Mouse (Mus musculus): ENCODE measurements around the gene BC051665. TPM values are rescaled to one million over a fixed set of nuclear protein-coding genes. Genes with fewer than 3 reads are reported as not detected.

BC051665 gene
- polyA plus RNA-seq, 2 experiments, result not detected

GRCm38 (mm10) chr13:60737632-60738324 is 48.4 kb downstream of the BC051665 start:
- Histone ChIP-seq H3K36me3 (ENCODE audit: control insufficient read depth, insufficient read depth, low read length) (peaks cover 16% of the 10 kb centered on the region), H3K4me2 (replicated peaks; ENCODE audit: low read depth, low read length, severe bottlenecking) (peak overlapping the region; percentile 49), H3K9me3 (ENCODE audit: control insufficient read depth, low read length) (no peaks in the 10 kb centered on the region), H3K4me1 (ENCODE audit: control insufficient read depth, insufficient read depth, low read length) (peaks cover 3% of the 10 kb centered on the region; the same call in 1 of the 2 replicates), H3K4me3 (replicated peaks; ENCODE audit: low read length) (0 out of 2 replicates have a peak overlapping the region, but pooled peaks have one; percentile 15), H3K27ac (replicated peaks; ENCODE audit: low read depth, low read length) (peak overlapping the region; percentile 44; the same call in 1 of the 2 replicates), H3K9ac (ENCODE audit: low read depth, low read length, severe bottlenecking) (peak overlapping the region; percentile 2; the same call in 1 of the 2 replicates), H3K27me3 (ENCODE audit: control insufficient read depth, insufficient read depth, low read length) (no peaks in the 10 kb centered on the region)
- TF ChIP-seq POLR2A (IDR thresholded peaks at IDR 0.05; ENCODE audit: borderline replicate concordance, extremely low read depth, insufficient read depth, insufficient read length), result no peak
- 9% methylated on average over 9 of the region's 9 CpGs for WGBS
- DNase-seq (ENCODE audit: low spot score) (peak; percentile 90), ATAC-seq (ENCODE audit: low FRiP score, low read depth) (peak; percentile 82)

GRCm38 (mm10) chr13:60736421-60737105 is 49.6 kb downstream of the BC051665 start:
- no peak overlapping the region for H3K27ac ChIP-seq (replicated peaks; ENCODE audit: low read depth, low read length)
- H3K4me1 ChIP-seq (ENCODE audit: control insufficient read depth, insufficient read depth, low read length), result peaks cover 3% of the 10 kb centered on the region; the same call in 1 of the 2 replicates
- ATAC-seq (ENCODE audit: low FRiP score, low read depth) (no peak), DNase-seq (ENCODE audit: low spot score) (no peak)
- no peak overlapping the region for H3K9ac ChIP-seq (ENCODE audit: low read depth, low read length, severe bottlenecking)
- H3K27me3 ChIP-seq (ENCODE audit: control insufficient read depth, insufficient read depth, low read length), result no peaks in the 10 kb centered on the region
- WGBS, result 85% methylated on average over 13 of the region's 13 CpGs
- no peak overlapping the region for H3K4me3 ChIP-seq (replicated peaks; ENCODE audit: low read length)
- no peak overlapping the region for H3K4me2 ChIP-seq (replicated peaks; ENCODE audit: low read depth, low read length, severe bottlenecking)
- H3K36me3 ChIP-seq (ENCODE audit: control insufficient read depth, insufficient read depth, low read length), result peaks cover 22% of the 10 kb centered on the region
- H3K9me3 ChIP-seq (ENCODE audit: control insufficient read depth, low read length), result no peaks in the 10 kb centered on the region
- TF ChIP-seq POLR2A (IDR thresholded peaks at IDR 0.05; ENCODE audit: borderline replicate concordance, extremely low read depth, insufficient read depth, insufficient read length), result no peak

GRCm38 (mm10) chr13:60735306-60735705 is 50.9 kb downstream of the BC051665 start:
- H3K4me1 ChIP-seq (ENCODE audit: control insufficient read depth, insufficient read depth, low read length), result peaks cover 3% of the 10 kb centered on the region; the same call in 1 of the 2 replicates
- no peak overlapping the region for H3K4me3 ChIP-seq (replicated peaks; ENCODE audit: low read length)
- no peak overlapping the region for H3K4me2 ChIP-seq (replicated peaks; ENCODE audit: low read depth, low read length, severe bottlenecking)
- ATAC-seq (ENCODE audit: low FRiP score, low read depth) (no peak), DNase-seq (ENCODE audit: low spot score) (no peak)
- H3K36me3 ChIP-seq (ENCODE audit: control insufficient read depth, insufficient read depth, low read length), result peaks cover 30% of the 10 kb centered on the region
- H3K27ac ChIP-seq (replicated peaks; ENCODE audit: low read depth, low read length), result no peak overlapping the region
- 92% methylated on average over 9 of the region's 9 CpGs for whole genome bisulfite sequencing
- no peaks in the 10 kb centered on the region for H3K27me3 ChIP-seq (ENCODE audit: control insufficient read depth, insufficient read depth, low read length)
- H3K9me3 ChIP-seq (ENCODE audit: control insufficient read depth, low read length), result no peaks in the 10 kb centered on the region
- TF ChIP-seq POLR2A (IDR thresholded peaks at IDR 0.05; ENCODE audit: borderline replicate concordance, extremely low read depth, insufficient read depth, insufficient read length), result no peak
- no peak overlapping the region for H3K9ac ChIP-seq (ENCODE audit: low read depth, low read length, severe bottlenecking)

Other genes starting within 250 kb of the BC051665 start
- 39.9 and 51.3 TPM in 2 replicates for gene Dapk1, start 184.4 kb downstream of the BC051665 start, polyA plus RNA-seq (2012; rRNA removed)
- gene Dapk1, start 184.4 kb downstream of the BC051665 start, polyA plus RNA-seq (2014; fragmentation: Nextera tagmentation; extraction: Ambion mirVana), result 19.5 and 23.0 TPM in 2 replicates
- not detected in 2 replicates for gene Ctsll3, start 16.5 kb upstream of the BC051665 start, polyA plus RNA-seq (2012; rRNA removed)
- gene Ctsll3, start 16.5 kb upstream of the BC051665 start, polyA plus RNA-seq (2014; fragmentation: Nextera tagmentation; extraction: Ambion mirVana), result 0.45 TPM in 1 of 2 replicates, not detected in the other
- gene 4930486L24Rik, start 78.1 kb upstream of the BC051665 start, polyA plus RNA-seq (2012; rRNA removed), result 0.12 TPM in 1 of 2 replicates, not detected in the other
- gene 4930486L24Rik, start 78.1 kb upstream of the BC051665 start, polyA plus RNA-seq (2014; fragmentation: Nextera tagmentation; extraction: Ambion mirVana), result not detected in 2 replicates
- 0.24 TPM in 1 of 2 replicates, not detected in the other for gene Gm49392, start 110.5 kb upstream of the BC051665 start, polyA plus RNA-seq (2012; rRNA removed)
- 0.36 TPM in 2 replicates for gene Gm49392, start 110.5 kb upstream of the BC051665 start, polyA plus RNA-seq (2014; fragmentation: Nextera tagmentation; extraction: Ambion mirVana)
- gene Ctla2b, start 111.1 kb upstream of the BC051665 start, polyA plus RNA-seq (2012; rRNA removed), result 3.1 and 3.5 TPM in 2 replicates
- 3.8 and 4.1 TPM in 2 replicates for gene Ctla2b, start 111.1 kb upstream of the BC051665 start, polyA plus RNA-seq (2014; fragmentation: Nextera tagmentation; extraction: Ambion mirVana)
- gene Tpbpb, start 118.5 kb upstream of the BC051665 start, polyA plus RNA-seq (2012; rRNA removed), result 1.2 and 1.5 TPM in 2 replicates
- not detected in 2 replicates for gene Tpbpb, start 118.5 kb upstream of the BC051665 start, polyA plus RNA-seq (2014; fragmentation: Nextera tagmentation; extraction: Ambion mirVana)
- not detected in 2 replicates for gene Gm49393, start 149.2 kb upstream of the BC051665 start, polyA plus RNA-seq (2012; rRNA removed)
- gene Gm49393, start 149.2 kb upstream of the BC051665 start, polyA plus RNA-seq (2014; fragmentation: Nextera tagmentation; extraction: Ambion mirVana), result not detected in 2 replicates
- gene Gm49391, start 150.2 kb upstream of the BC051665 start, polyA plus RNA-seq (2012; rRNA removed), result 4.0 and 4.6 TPM in 2 replicates
- gene Gm49391, start 150.2 kb upstream of the BC051665 start, polyA plus RNA-seq (2014; fragmentation: Nextera tagmentation; extraction: Ambion mirVana), result 1.6 and 3.5 TPM in 2 replicates
- gene Ctla2a, start 150.3 kb upstream of the BC051665 start, polyA plus RNA-seq (2012; rRNA removed), result 11.2 and 18.4 TPM in 2 replicates
- 26.3 and 30.2 TPM in 2 replicates for gene Ctla2a, start 150.3 kb upstream of the BC051665 start, polyA plus RNA-seq (2014; fragmentation: Nextera tagmentation; extraction: Ambion mirVana)
- gene Tpbpa, start 155.6 kb upstream of the BC051665 start, polyA plus RNA-seq (2012; rRNA removed), result 4.8 and 5.4 TPM in 2 replicates
- not detected in 2 replicates for gene Tpbpa, start 155.6 kb upstream of the BC051665 start, polyA plus RNA-seq (2014; fragmentation: Nextera tagmentation; extraction: Ambion mirVana)
- 1.1 and 1.3 TPM in 2 replicates for gene Ctsj, start 219.6 kb upstream of the BC051665 start, polyA plus RNA-seq (2012; rRNA removed)
- not detected in 2 replicates for gene Ctsj, start 219.6 kb upstream of the BC051665 start, polyA plus RNA-seq (2014; fragmentation: Nextera tagmentation; extraction: Ambion mirVana)